Mouse (Mus musculus) embryo, embryonic 10 days (tissue): ENCODE results near the gene Arl14ep.
"Not testable (repeated sequence)": the region's sequence is repeated elsewhere in the genome, so short reads cannot be mapped to it uniquely, and the experiment has no call there.

Experiments
- DNase-seq: peaks from one replicate; pipeline ENCODE4 v3.0.0-alpha.2; 2015; ENCODE audit warnings: low spot score

Gene Arl14ep

GRCm38 (mm10) chr2:106973959-106974639, at the start of gene Arl14ep:
TSS of gene Arl14ep (minus strand) at chr2:106974424.
- DNase-seq: peak; percentile 86

GRCm38 (mm10) chr2:107022713-107023112, 48.5 kb upstream of the Arl14ep start:
- DNase-seq: no peak

- no peak for DNase-seq
These were observed 45.1 kb upstream of the Arl14ep start for GRCm38 (mm10) chr2:107019331-107019730.

- DNase-seq: no peak
These were observed 38.9 kb upstream of the Arl14ep start for GRCm38 (mm10) chr2:107013161-107013560.

- DNase-seq: no peak
These were observed 38.1 kb upstream of the Arl14ep start for GRCm38 (mm10) chr2:107012318-107012717.

GRCm38 (mm10) chr2:107010160-107010559, 35.9 kb upstream of the Arl14ep start:
- no peak for DNase-seq

GRCm38 (mm10) chr2:107006378-107006777, 32.2 kb upstream of the Arl14ep start:
- DNase-seq: no peak

- not testable (repeated sequence) for DNase-seq
These were observed 31.7 kb upstream of the Arl14ep start for GRCm38 (mm10) chr2:107005876-107006275.

- DNase-seq: no peak
These were observed 17.0 kb upstream of the Arl14ep start for GRCm38 (mm10) chr2:106991261-106991660.

GRCm38 (mm10) chr2:106984945-106985344, 10.7 kb upstream of the Arl14ep start:
- no peak for DNase-seq

- DNase-seq: no peak
These were observed 8.3 kb upstream of the Arl14ep start for GRCm38 (mm10) chr2:106982503-106982902.

GRCm38 (mm10) chr2:106976472-106976871, 2.2 kb upstream of the Arl14ep start:
- no peak for DNase-seq

GRCm38 (mm10) chr2:106973332-106973958, 779 bp downstream of the Arl14ep start:
- no peak for DNase-seq

GRCm38 (mm10) chr2:106972851-106973250, 1.4 kb downstream of the Arl14ep start:
- no peak for DNase-seq

- no peak for DNase-seq
These were observed 3.3 kb downstream of the Arl14ep start for GRCm38 (mm10) chr2:106970971-106971370.

- no peak for DNase-seq
These were observed 5.9 kb downstream of the Arl14ep start for GRCm38 (mm10) chr2:106968320-106968719.

- DNase-seq: no peak
These were observed 10.7 kb downstream of the Arl14ep start for GRCm38 (mm10) chr2:106963560-106963959.

GRCm38 (mm10) chr2:106961650-106962049, 12.6 kb downstream of the Arl14ep start:
- DNase-seq: no peak

- DNase-seq: no peak
These were observed 13.2 kb downstream of the Arl14ep start for GRCm38 (mm10) chr2:106961066-106961465.

- peak; percentile 62 for DNase-seq
These were observed 14.0 kb downstream of the Arl14ep start for GRCm38 (mm10) chr2:106960237-106960636.

GRCm38 (mm10) chr2:106959380-106959779, 14.8 kb downstream of the Arl14ep start:
- DNase-seq: no peak

GRCm38 (mm10) chr2:106958916-106959315, 15.3 kb downstream of the Arl14ep start:
- no peak for DNase-seq

GRCm38 (mm10) chr2:106956146-106956545, 18.1 kb downstream of the Arl14ep start:
- DNase-seq: no peak

- DNase-seq: peak; percentile 84
These were observed 18.6 kb downstream of the Arl14ep start for GRCm38 (mm10) chr2:106955621-106956020.
